Mouse (Mus musculus): Measurements from ENCODE around the gene Cbarp. TPM values are rescaled to one million over a fixed set of nuclear protein-coding genes. Genes with fewer than 3 reads are reported as not detected.

Cbarp gene
- total and polyA plus RNA-seq, 3 experiments: 0.19 to 2.4 (median 2.3) TPM

DNA sequence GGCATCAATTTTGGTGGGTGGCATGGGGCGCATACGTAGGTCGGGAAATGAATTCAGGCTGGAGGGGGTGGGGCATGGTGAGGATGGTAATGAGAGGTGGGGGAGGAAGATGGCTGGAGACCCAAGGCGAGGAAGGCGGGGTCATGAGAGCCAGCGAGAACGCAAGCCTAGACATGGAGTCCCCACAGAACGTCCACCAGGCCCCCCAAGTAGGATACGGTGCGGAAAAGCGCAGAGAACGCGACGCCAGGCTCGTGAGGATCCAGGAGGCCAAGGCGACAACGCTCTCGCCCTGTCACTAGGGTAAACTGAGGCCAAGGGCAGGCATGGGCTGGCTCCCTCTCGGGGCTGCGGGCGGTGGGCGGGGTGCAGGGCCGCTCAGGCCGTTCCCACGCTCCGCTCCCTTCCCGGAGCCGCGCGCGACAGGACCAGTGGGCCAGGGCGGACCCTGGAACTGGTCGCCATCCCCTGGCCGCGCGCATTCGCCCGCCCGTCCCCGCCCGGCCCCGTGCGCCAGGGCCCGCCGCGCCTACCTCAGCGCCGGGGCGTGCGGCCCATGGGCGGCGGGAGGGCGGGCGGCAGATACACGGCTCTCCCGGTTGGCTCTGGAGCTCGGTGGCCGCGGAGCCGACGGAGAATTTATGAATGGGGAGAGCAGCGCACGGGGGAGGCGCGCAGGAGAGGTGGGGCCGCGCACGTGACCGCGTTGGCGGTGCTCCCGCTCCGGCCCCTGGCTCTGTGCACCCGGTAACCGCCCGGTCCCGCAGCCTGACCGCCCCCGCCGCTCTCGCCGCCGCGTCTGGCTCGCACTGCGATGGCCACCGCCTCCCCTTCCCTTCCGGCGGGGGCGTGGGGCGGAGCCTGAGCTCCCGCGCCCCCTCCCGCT lies 1.8 kb downstream of the Cbarp start, which contains the start of gene Atp5d:
Atp5d (plus strand) TSS at position 80 of the 886 bp plus-strand sequence.
- Histone ChIP-seq H3K36me3 (replicated peaks in 1 of 2; ENCODE audit: control insufficient read depth in 1 of 2, insufficient read depth in 1 of 2, low read length in 1 of 2) (peaks cover 5 to 11% of the 10 kb centered on the region in 2 experiments), H3K9ac (ENCODE audit: insufficient read depth, low read depth) (peak within 1 kb of the TSS; percentile 63), H3K4me1 (ENCODE audit: control insufficient read depth in 1 of 2, insufficient read depth in 2 of 2) (peaks cover 10 to 37% of the 10 kb centered on the region in 2 experiments), H3K9me3 (replicated peaks; ENCODE audit: low read length) (no peaks in the 10 kb centered on the region), H3K4me3 (replicated peaks in 1 of 3; ENCODE audit: low read depth in 2 of 3, low read length in 2 of 3, poor library complexity in 1 of 3) (peak within 1 kb of the TSS; percentile 35 to 76 (median 54)), H3K27ac (ENCODE audit: insufficient read depth, low read depth) (no peak within 1 kb of the TSS), H3K27me3 (replicated peaks) (peaks cover 25% of the 10 kb centered on the region), H3K79me2 (replicated peaks; ENCODE audit: control insufficient read depth, extremely low read depth, insufficient read depth, poor library complexity, severe bottlenecking) (peaks cover 16% of the 10 kb centered on the region), H3K4me2 (ENCODE audit: insufficient read depth, low read depth, poor library complexity, severe bottlenecking) (peak within 1 kb of the TSS; percentile 63)
- TF ChIP-seq POLR2A (IDR thresholded peaks at IDR 0.05; ENCODE audit: low read depth, low read length): peak; percentile 61
- TF ChIP-seq ELF1 (IDR thresholded peaks at IDR 0.05; ENCODE audit: low read depth, low read length): 0 out of 2 replicates have a peak, but pooled peaks have one; percentile 31
- TF ChIP-seq USF1 (IDR thresholded peaks at IDR 0.05; ENCODE audit: low read depth, low read length): peak; percentile 65
- TF ChIP-seq NELFE (IDR thresholded peaks at IDR 0.05; ENCODE audit: low read depth, low read length): peak; percentile 44; the same call in 1 of the 2 replicates
- TF ChIP-seq ZC3H11A (IDR thresholded peaks at IDR 0.05; ENCODE audit: low read depth, low read length): no peak
- TF ChIP-seq MAZ (IDR thresholded peaks at IDR 0.05; ENCODE audit: low read depth, low read length): peak; percentile 67; the same call in 1 of the 2 replicates
- peak; percentile 54; the same call in 1 of the 2 replicates for TF ChIP-seq MXI1 (IDR thresholded peaks at IDR 0.05; ENCODE audit: low read depth, low read length)
- 0 out of 2 replicates have a peak, but pooled peaks have one; percentile 19 for TF ChIP-seq IRF4 (IDR thresholded peaks at IDR 0.05; ENCODE audit: low read depth, low read length)
- TF ChIP-seq NRF1 (IDR thresholded peaks at IDR 0.05; ENCODE audit: low read depth, low read length): 0 out of 2 replicates have a peak, but pooled peaks have one; percentile 35
- no peak for TF ChIP-seq CHD2 (IDR thresholded peaks at IDR 0.05; ENCODE audit: low read length)
- peak; percentile 67; the same call in 1 of the 2 replicates for TF ChIP-seq MAX (IDR thresholded peaks at IDR 0.05; ENCODE audit: low read length)
- 0 out of 2 replicates have a peak, but pooled peaks have one; percentile 47 for TF ChIP-seq SIN3A (IDR thresholded peaks at IDR 0.05; ENCODE audit: low read length)
- no peak for TF ChIP-seq HCFC1 (IDR thresholded peaks at IDR 0.05; ENCODE audit: low read depth, low read length)
- TF ChIP-seq KAT2A (IDR thresholded peaks at IDR 0.05; ENCODE audit: insufficient replicate concordance, low read length): no peak
- 0 out of 2 replicates have a peak, but pooled peaks have one; percentile 40 for TF ChIP-seq UBTF (IDR thresholded peaks at IDR 0.05; ENCODE audit: low read depth, low read length)
- peak; percentile 91 for TF ChIP-seq BHLHE40 (IDR thresholded peaks at IDR 0.05; ENCODE audit: low read depth, low read length)
- no peak for DNase-seq (ENCODE audit: extremely low read depth)
- in situ Hi-C loops (cut with MboI; ENCODE audit: low pct_ligation_motif_present, low pct_unique_long_range_greater_than_20kb, low sequenced_read_pairs) (no loop called here), dilution Hi-C loops (cut with MboI; ENCODE audit: extremely low pct_ligation_motif_present, extremely low pct_unique_long_range_greater_than_20kb, low sequenced_read_pairs) (no loop called here)
